Mouse (Mus musculus) liver, embryonic 15.5 days (tissue): Measurements from ENCODE around the gene Stard5. TPM values are rescaled to one million over a fixed set of nuclear protein-coding genes. Genes with fewer than 3 reads are reported as not detected.

Experiments
- polyA plus RNA-seq: library from polyadenylated mRNA; unstranded; fragments of >200 nt; fragmentation: Nextera tagmentation; extraction: Ambion mirVana; gene quantifications from 2 replicates; pipeline ENCODE4 v1.2.1, GENCODE M21; 2015

Gene Stard5
- polyA plus RNA-seq, 1 experiment from 2014 or later, result 14.4 TPM

Other genes with a start within 250 kb of the Stard5 start
- gene Tmc3, start 47.0 kb upstream of the Stard5 start, polyA plus RNA-seq, result 0.18 and 0.23 TPM in 2 replicates
- 6.2 and 6.9 TPM in 2 replicates for gene Il16, start 113.8 kb downstream of the Stard5 start, polyA plus RNA-seq
- not detected in 2 replicates for gene Cfap161, start 162.9 kb downstream of the Stard5 start, polyA plus RNA-seq